Mouse (Mus musculus) frontal cortex, postnatal 36 days (tissue): ENCODE measurements at regions not wholly inside any gene's neighbourhood (a gene's known extent, or its start where the extent isn't known, plus 50 kb on each side); places are given as distances from the start of the nearest gene placed in this dataset.

Experiments
- DNase-seq, 2 experiments: peaks; one replicate each; pipeline ENCODE4 v3.0.0; 2022; ENCODE audit warnings: low spot score in 2 of 2

DNA sequence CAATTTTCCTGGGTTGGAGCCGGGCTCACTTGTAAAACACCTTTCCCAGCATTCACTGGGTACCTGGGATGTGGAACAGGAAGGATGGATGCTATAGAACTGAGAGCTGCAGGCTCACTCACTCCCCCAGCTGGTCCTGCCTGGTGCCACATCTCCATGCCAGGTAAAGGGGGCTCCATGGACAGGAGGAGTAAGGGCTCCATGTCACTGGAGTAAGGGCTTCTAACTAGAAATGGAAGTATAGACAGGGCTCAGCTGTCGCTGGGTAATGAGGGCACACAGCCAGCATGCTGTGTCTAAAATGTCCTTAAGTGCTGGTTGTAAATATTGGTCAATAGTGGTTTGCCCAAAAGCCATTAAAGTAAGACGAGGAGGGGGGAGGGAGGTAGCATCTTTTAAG is 99.4 kb upstream of the Gpr12 start:
- no peak for DNase-seq

GRCm38 (mm10) chr5:146683554-146683953 is 98.5 kb upstream of the Gpr12 start:
- no peak for DNase-seq

DNA sequence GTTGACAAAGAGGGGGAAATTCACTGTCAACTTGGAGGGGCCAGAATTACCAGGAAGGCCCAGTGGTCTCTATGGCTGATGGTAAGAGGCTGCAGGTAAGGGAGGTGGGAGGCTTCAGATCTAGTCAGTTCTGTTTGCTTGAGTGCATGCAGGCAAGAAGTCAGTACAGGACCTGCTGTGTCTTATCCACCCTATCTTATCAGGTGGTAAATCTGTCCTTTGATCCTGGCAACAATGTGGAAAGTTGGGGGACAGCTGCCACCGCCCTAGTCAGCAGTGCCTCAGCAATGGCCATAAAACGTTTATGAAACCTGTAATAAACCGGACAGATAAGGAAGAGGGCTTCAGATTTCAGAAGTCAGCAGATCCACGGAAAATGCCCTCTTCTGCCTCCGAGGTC is 97.9 kb upstream of the Gpr12 start:
- DNase-seq: no peak

GRCm38 (mm10) chr5:146681512-146681911 is 96.5 kb upstream of the Gpr12 start:
- no peak for DNase-seq

DNA sequence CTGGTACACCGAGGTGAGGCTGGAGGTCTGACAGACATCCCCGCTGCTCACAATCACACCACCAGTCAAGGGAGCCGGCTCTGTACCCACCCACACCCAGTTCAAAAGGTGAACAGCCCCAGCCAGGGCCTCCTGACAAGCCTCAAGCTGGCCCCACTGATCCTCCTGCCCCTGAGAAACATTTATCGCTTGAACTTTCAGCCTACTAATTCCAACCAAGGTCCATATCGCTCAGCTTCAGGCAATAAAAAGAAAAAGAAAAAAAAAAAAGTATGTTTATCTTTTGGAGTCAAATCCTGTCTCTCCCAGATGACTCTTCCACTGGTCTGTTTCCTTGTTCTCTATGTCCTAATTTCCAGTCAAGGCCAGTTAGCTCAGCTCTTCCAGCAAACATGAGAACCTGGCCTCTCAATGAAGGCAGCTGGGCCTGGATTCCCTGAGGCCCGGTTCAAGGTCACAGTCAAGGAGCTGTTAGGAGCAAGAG is 94.2 kb upstream of the Gpr12 start:
- no peak for DNase-seq

- no peak for DNase-seq
Measured at GRCm38 (mm10) chr5:146678775-146679170, 93.7 kb upstream of the Gpr12 start.

- no peak for DNase-seq
Measured at GRCm38 (mm10) chr5:146678049-146678774, 93.2 kb upstream of the Gpr12 start.

DNA sequence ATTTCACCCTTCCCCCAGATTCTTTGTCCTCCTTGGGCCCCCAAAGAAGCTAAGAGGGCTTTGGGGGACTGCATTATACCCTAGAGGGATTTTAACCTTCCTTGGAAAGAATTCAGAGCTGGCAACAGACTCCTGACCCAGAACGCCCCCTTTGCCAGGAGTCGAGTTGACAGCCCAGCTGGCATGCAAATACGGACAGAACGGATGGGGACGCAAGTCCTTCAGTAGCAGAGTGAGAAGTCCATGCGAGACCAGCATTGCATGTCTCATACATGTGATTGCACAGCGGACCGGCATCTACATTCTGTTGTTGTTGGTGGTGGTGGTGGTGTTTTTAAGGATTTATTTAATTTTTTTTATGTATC is 92.1 kb upstream of the Gpr12 start:
- no peak for DNase-seq

DNA sequence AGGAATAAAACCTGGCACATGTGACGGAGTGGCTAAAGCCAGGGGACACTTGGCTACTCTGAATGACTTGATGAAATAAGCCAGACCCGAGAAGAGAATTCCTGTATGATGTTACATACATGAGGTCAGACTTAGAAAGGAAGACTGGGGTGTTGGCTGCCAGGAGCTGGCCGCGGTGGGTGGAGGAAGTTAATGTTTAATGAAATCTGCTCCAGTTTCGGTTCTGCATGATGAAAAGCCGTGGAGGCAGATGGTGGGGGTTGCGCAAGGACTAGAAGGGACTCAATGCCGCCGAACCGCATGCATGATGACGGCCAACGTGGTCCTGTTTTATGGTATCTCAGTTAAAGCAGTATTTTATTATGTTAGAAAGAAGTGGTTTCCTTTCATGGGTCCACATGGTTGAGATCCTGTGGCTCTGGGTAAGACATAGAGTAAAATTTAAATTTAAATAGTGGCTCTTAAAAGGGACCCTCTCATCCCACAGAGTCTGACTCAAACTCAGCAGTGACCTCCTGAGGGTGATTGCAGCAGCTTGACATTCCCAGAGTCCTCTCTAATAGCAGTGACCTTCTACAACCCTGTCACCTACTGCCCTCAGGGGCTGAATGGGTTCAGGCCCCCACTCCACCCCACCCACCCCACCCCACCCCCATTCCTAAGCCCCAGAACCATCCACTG is 91.6 kb upstream of the Gpr12 start:
- DNase-seq: no peak

DNA sequence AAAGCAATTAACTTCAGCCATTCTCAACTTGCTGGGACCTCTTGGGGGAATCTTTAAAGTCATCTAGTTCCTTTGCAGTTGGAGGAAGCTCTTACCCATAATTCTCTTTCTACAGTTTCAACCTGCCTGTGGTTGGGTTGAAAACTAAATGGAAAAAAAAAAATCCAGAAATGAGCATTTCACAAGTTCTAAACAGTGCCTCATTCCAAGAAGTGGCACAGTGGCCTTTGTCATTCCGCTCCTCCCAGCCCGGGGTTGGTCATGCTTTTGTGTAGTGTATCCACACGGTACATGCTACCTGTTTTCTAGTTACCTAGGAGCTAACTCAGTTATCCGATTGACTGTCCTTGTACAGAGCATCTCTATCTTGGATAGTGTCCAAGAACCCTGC is 90.8 kb upstream of the Gpr12 start:
- DNase-seq: no peak

GRCm38 (mm10) chr5:146675006-146675886 is 90.2 kb upstream of the Gpr12 start:
- peak; percentile 39 to 73 for DNase-seq

GRCm38 (mm10) chr5:146661751-146662150 is 76.7 kb upstream of the Gpr12 start:
- no peak for DNase-seq

DNA sequence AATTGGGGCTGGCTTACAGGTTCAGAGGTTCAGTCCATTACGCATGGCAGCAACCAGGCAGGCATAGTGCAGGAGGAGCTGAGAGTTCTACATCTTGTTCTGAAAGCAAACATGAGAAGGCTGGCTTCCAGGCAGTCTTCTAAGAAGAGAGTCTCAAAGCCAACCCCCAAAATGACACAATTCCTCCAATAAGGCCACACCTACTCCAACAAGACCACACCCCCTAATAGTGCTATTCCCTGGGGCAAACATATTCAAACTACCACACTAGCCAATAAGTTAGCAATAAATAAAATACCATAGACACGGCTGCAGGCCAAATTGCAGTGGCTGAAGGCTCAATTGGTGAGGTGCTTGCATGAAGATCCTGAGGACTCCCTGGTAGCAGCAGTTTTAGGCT is 72.2 kb upstream of the Gpr12 start:
- no peak for DNase-seq

- DNase-seq: no peak
Measured at GRCm38 (mm10) chr5:146655394-146655793, 70.4 kb upstream of the Gpr12 start.

GRCm38 (mm10) chr5:146653686-146654450 is 68.8 kb upstream of the Gpr12 start:
- DNase-seq: no peak

GRCm38 (mm10) chr5:146652874-146653273 is 67.8 kb upstream of the Gpr12 start:
- DNase-seq: no peak

- DNase-seq: no peak
Measured at GRCm38 (mm10) chr5:146648519-146649060, 63.6 kb upstream of the Gpr12 start.

GRCm38 (mm10) chr5:146647628-146648380 is 62.8 kb upstream of the Gpr12 start:
- no peak for DNase-seq

GRCm38 (mm10) chr5:146644499-146644898 is 59.5 kb upstream of the Gpr12 start:
- peak in 1 of 2 experiments; percentile 78 for DNase-seq

GRCm38 (mm10) chr5:146641931-146642330 is 56.9 kb upstream of the Gpr12 start:
- peak in 1 of 2 experiments; percentile 29 for DNase-seq

DNA sequence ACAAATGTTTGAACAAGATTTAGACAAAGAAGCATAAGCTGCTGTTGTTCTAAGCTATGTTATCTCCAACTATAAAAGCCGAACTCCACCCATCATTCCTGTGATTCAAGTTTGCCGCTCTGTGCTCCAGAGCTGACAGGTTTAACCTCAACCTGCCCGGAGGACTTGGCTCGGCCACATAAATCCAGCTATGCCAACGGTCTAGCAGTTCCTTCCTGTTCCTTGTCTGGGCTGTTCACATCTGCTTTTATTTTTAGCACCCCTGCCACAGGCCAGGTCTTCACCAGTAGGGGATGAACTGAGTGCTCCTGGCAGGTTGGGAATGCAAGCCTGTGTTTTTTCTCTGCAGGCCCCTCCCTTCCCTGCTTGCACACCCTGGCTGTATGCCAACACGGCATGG is 51.8 kb upstream of the Gpr12 start:
- DNase-seq: no peak
